ENCODE assay signal across 8 mouse cellular contexts in genomic region chr16:33306633-33307070, GRCm38 (mm10). TPM values are rescaled to one million over a fixed set of nuclear protein-coding genes. Genes with fewer than 3 reads are reported as not detected.
DNase-seq lines count a peak whose midpoint lies in the region; ATAC-seq and TF ChIP-seq lines count a peak whose summit lies in the region.

No protein-coding gene starts in this region.

- peaks cover 9% of the 10 kb centered on the region; the same call in 1 of the 2 replicates for H3K36me3 ChIP-seq in forebrain, embryonic 10.5 days (replicated peaks)
- H3K36me3 ChIP-seq in forebrain, embryonic 12.5 days (replicated peaks) = peaks cover 3% of the 10 kb centered on the region; the same call in 1 of the 2 replicates
- no peaks in the 10 kb centered on the region for H3K36me3 ChIP-seq in kidney, adult 2 months (ENCODE audit: control insufficient read depth, insufficient read depth, low read length)
- peaks cover 10% of the 10 kb centered on the region for H3K36me3 ChIP-seq in limb, embryonic 13.5 days

- H3K27me3 ChIP-seq in forebrain, embryonic 10.5 days (ENCODE audit: poor library complexity, severe bottlenecking) = no peaks in the 10 kb centered on the region
- no peaks in the 10 kb centered on the region for H3K27me3 ChIP-seq in forebrain, embryonic 12.5 days
- no peaks in the 10 kb centered on the region for H3K27me3 ChIP-seq in kidney, adult 2 months (replicated peaks; ENCODE audit: control insufficient read depth, insufficient read depth, low read length)
- H3K27me3 ChIP-seq in limb, embryonic 13.5 days = no peaks in the 10 kb centered on the region

- TF ChIP-seq CTCF in kidney, adult 2 months (conservative IDR thresholded peaks at IDR 0.05; ENCODE audit: insufficient read depth, insufficient read length, low read depth, low read length) = peak; percentile 88

- TF ChIP-seq POLR2A in kidney, adult 2 months (IDR thresholded peaks at IDR 0.05; ENCODE audit: low read depth, low read length) = no peak

- H3K4me1 ChIP-seq in forebrain, embryonic 10.5 days = peaks cover 10% of the 10 kb centered on the region
- H3K4me1 ChIP-seq in forebrain, embryonic 12.5 days = peaks cover 6% of the 10 kb centered on the region; the same call in 1 of the 2 replicates
- H3K4me1 ChIP-seq in kidney, adult 2 months (ENCODE audit: control insufficient read depth, insufficient read depth, low read length) = peaks cover 9% of the 10 kb centered on the region
- H3K4me1 ChIP-seq in limb, embryonic 13.5 days = no peaks in the 10 kb centered on the region; the same call in 1 of the 2 replicates

- peak; percentile 67 for DNase-seq in forebrain, embryonic 10.5 days (ENCODE audit: extremely low spot score, low spot score)
- peak; percentile 70 to 85 for DNase-seq in cerebellum, postnatal 4 days (ENCODE audit: low spot score in 2 of 2)
- DNase-seq in gastrocnemius, postnatal 25 days = peak; percentile 34
- DNase-seq in kidney, adult 2 months = peak; percentile 92
- peak; percentile 40 to 49 for DNase-seq in spleen, postnatal 36 days (ENCODE audit: low spot score in 2 of 2)

- no peak overlapping the region for H3K4me3 ChIP-seq in forebrain, embryonic 10.5 days
- H3K4me3 ChIP-seq in forebrain, embryonic 12.5 days (replicated peaks) = no peak overlapping the region
- no peak overlapping the region for H3K4me3 ChIP-seq in kidney, adult 2 months (ENCODE audit: insufficient read depth, low read depth, low read length)
- H3K4me3 ChIP-seq in limb, embryonic 13.5 days = no peak overlapping the region

- H3K27ac ChIP-seq in forebrain, embryonic 10.5 days = no peak overlapping the region
- H3K27ac ChIP-seq in forebrain, embryonic 12.5 days = no peak overlapping the region
- H3K27ac ChIP-seq in kidney, adult 2 months (ENCODE audit: insufficient read depth, low read depth, low read length) = peak overlapping the region; percentile 95
- H3K27ac ChIP-seq in limb, embryonic 13.5 days = no peak overlapping the region

- H3K4me2 ChIP-seq in forebrain, embryonic 12.5 days = no peak overlapping the region
- peak overlapping the region; percentile 35 for H3K4me2 ChIP-seq in limb, embryonic 13.5 days (replicated peaks)

- no peaks in the 10 kb centered on the region for H3K9me3 ChIP-seq in forebrain, embryonic 10.5 days
- no peaks in the 10 kb centered on the region for H3K9me3 ChIP-seq in forebrain, embryonic 12.5 days
- H3K9me3 ChIP-seq in limb, embryonic 13.5 days = no peaks in the 10 kb centered on the region

- H3K9ac ChIP-seq in forebrain, embryonic 12.5 days = no peak overlapping the region
- H3K9ac ChIP-seq in limb, embryonic 13.5 days = no peak overlapping the region

- no peak; the same call in 1 of the 2 replicates for ATAC-seq in forebrain, embryonic 12.5 days (ENCODE audit: low FRiP score)
- no peak; the same call in 1 of the 2 replicates for ATAC-seq in limb, embryonic 13.5 days (ENCODE audit: low FRiP score, low read depth)
- ATAC-seq in monocyte, adult 5-6 weeks (replicated peaks; ENCODE audit: insufficient number of reproducible peaks, low FRiP score, low TSS enrichment, poor library complexity, severe bottlenecking) = peak; percentile 70

- 21% methylated on average over 4 of the region's 4 CpGs for WGBS in forebrain, embryonic 10.5 days
- 11% methylated on average over 4 of the region's 4 CpGs for WGBS in forebrain, embryonic 12.5 days
- WGBS in kidney, adult 2 months = 4% methylated on average over 4 of the region's 4 CpGs
- 11% methylated on average over 4 of the region's 4 CpGs for WGBS in limb, embryonic 13.5 days

RNA-seq across cellular contexts. Expression of gene Snx4, which starts 55.4 kb away (rescaled TPM):
- 69.9 and 72.5 TPM in 2 replicates for polyA plus RNA-seq in forebrain, embryonic 10.5 days (2016; fragmentation: Nextera tagmentation; extraction: Ambion mirVana)
- 71.7 and 74.9 TPM in 2 replicates for polyA plus RNA-seq in forebrain, embryonic 12.5 days (2016; fragmentation: Nextera tagmentation; extraction: Ambion mirVana)
- total RNA-seq in gastrocnemius, postnatal 25 days (2021) = 10 to 100 TPM; 12.6 to 12.7 TPM
- polyA plus RNA-seq in kidney, adult 2 months (2012; rRNA removed) = 12.1 and 16.2 TPM in 2 replicates
- polyA plus RNA-seq in limb, embryonic 13.5 days (2015; fragmentation: Nextera tagmentation; extraction: Ambion mirVana) = 89.2 and 90.0 TPM in 2 replicates
- total RNA-seq in monocyte, adult 5-6 weeks (2017) = 87.8 to 97.4 TPM (median 89.4 TPM) in 3 replicates

Comparison
In these comparisons a context has a peak if more than half of its experiments do, and no peak if none do; other contexts are left out.
1. DNase-seq: peak in every context shown above with its lines; median percentile 92 in kidney, adult 2 months; 78 in cerebellum, postnatal 4 days; 67 in forebrain, embryonic 10.5 days; 44 in spleen, postnatal 36 days; 34 in gastrocnemius, postnatal 25 days.